Mouse (Mus musculus): ENCODE data around the gene Atp13a1. TPM values are rescaled to one million over a fixed set of nuclear protein-coding genes. Genes with fewer than 3 reads are reported as not detected.

The Atp13a1 gene
- polyA plus RNA-seq, 2 experiments, result 14.1 to 19.6 TPM

GRCm38 (mm10) chr8:69820466-69820865, 29.5 kb downstream of the Atp13a1 start:
- WGBS (ENCODE audit: insufficient replicate concordance), result 58% methylated on average over 9 of the region's 9 CpGs
- Histone ChIP-seq H3K27me3 (ENCODE audit: control insufficient read depth, insufficient read depth, low read length) (no peaks in the 10 kb centered on the region), H3K4me2 (ENCODE audit: low read depth) (no peak overlapping the region), H3K36me3 (replicated peaks; ENCODE audit: control insufficient read depth, insufficient read depth, low read depth) (no peaks in the 10 kb centered on the region), H3K9ac (replicated peaks) (no peak overlapping the region), H3K4me1 (replicated peaks; ENCODE audit: control insufficient read depth in 2 of 2, insufficient read depth in 2 of 2, low read length in 1 of 2) (no peaks in the 10 kb centered on the region; a peak in 1 of 4 replicates), H3K9me3 (ENCODE audit: control insufficient read depth, low read length) (no peaks in the 10 kb centered on the region), H3K4me3 (ENCODE audit: insufficient read depth in 1 of 2, low read depth in 2 of 2, low read length in 2 of 2) (no peak overlapping the region), H3K27ac (no peak overlapping the region)
- no peak for DNase-seq (ENCODE audit: low read depth in 3 of 3, low spot score in 3 of 3)
- ATAC-seq (ENCODE audit: insufficient read depth), result no peak
- TF ChIP-seq CTCF (IDR thresholded peaks at IDR 0.05; ENCODE audit: low read depth) (no peak), EP300 (IDR thresholded peaks at IDR 0.05; ENCODE audit: low read depth) (no peak)

GRCm38 (mm10) chr8:69821971-69822385, 31.0 kb downstream of the Atp13a1 start:
- Histone ChIP-seq H3K4me3 (ENCODE audit: insufficient read depth in 1 of 2, low read depth in 2 of 2, low read length in 2 of 2) (peak overlapping the region; percentile 1 to 52; a peak in 3 of 4 replicates), H3K27ac (no peak overlapping the region), H3K9ac (replicated peaks) (peak overlapping the region; percentile 40), H3K4me2 (ENCODE audit: low read depth) (peak overlapping the region; percentile 76), H3K9me3 (ENCODE audit: control insufficient read depth, low read length) (no peaks in the 10 kb centered on the region), H3K36me3 (replicated peaks; ENCODE audit: control insufficient read depth, insufficient read depth, low read depth) (no peaks in the 10 kb centered on the region), H3K4me1 (replicated peaks; ENCODE audit: control insufficient read depth in 2 of 2, insufficient read depth in 2 of 2, low read length in 1 of 2) (no peaks in the 10 kb centered on the region; a peak in 1 of 4 replicates), H3K27me3 (ENCODE audit: control insufficient read depth, insufficient read depth, low read length) (no peaks in the 10 kb centered on the region)
- TF ChIP-seq EP300 (IDR thresholded peaks at IDR 0.05; ENCODE audit: low read depth) (no peak), CTCF (IDR thresholded peaks at IDR 0.05; ENCODE audit: low read depth) (no peak)
- peak; percentile 40 for ATAC-seq (ENCODE audit: insufficient read depth)
- DNase-seq (ENCODE audit: low read depth in 3 of 3, low spot score in 3 of 3), result no peak
- WGBS (ENCODE audit: insufficient replicate concordance), result 1% methylated on average over 19 of the region's 22 CpGs

- Histone ChIP-seq H3K4me3 (ENCODE audit: insufficient read depth in 1 of 2, low read depth in 2 of 2, low read length in 2 of 2) (peak within 1 kb of the TSS; percentile 44 to 52), H3K4me2 (ENCODE audit: low read depth) (peak within 1 kb of the TSS; percentile 76), H3K4me1 (replicated peaks; ENCODE audit: control insufficient read depth in 2 of 2, insufficient read depth in 2 of 2, low read length in 1 of 2) (no peaks in the 10 kb centered on the region; a peak in 1 of 4 replicates), H3K27ac (no peak within 1 kb of the TSS), H3K36me3 (replicated peaks; ENCODE audit: control insufficient read depth, insufficient read depth, low read depth) (no peaks in the 10 kb centered on the region), H3K27me3 (ENCODE audit: control insufficient read depth, insufficient read depth, low read length) (no peaks in the 10 kb centered on the region), H3K9me3 (ENCODE audit: control insufficient read depth, low read length) (no peaks in the 10 kb centered on the region), H3K9ac (replicated peaks) (peak within 1 kb of the TSS; percentile 40)
- DNase-seq (ENCODE audit: low read depth in 3 of 3, low spot score in 3 of 3) (peak in 2 of 3 experiments; percentile 29 to 40), ATAC-seq (ENCODE audit: insufficient read depth) (peak; percentile 55)
- 3% methylated on average over 32 of the region's 35 CpGs for WGBS (ENCODE audit: insufficient replicate concordance)
- TF ChIP-seq CTCF (IDR thresholded peaks at IDR 0.05; ENCODE audit: low read depth) (no peak; the same call in 1 of the 2 replicates), EP300 (IDR thresholded peaks at IDR 0.05; ENCODE audit: low read depth) (no peak)
Observed at GRCm38 (mm10) chr8:69822386-69823191, 31.6 kb downstream of the Atp13a1 start, which contains the start of gene Lpar2. TSS of gene Lpar2 (plus strand) at chr8:69822429.

GRCm38 (mm10) chr8:69826371-69826770, 35.4 kb downstream of the Atp13a1 start:
- TF ChIP-seq CTCF (IDR thresholded peaks at IDR 0.05; ENCODE audit: low read depth) (no peak), EP300 (IDR thresholded peaks at IDR 0.05; ENCODE audit: low read depth) (no peak)
- WGBS (ENCODE audit: insufficient replicate concordance), result 71% methylated on average over 12 of the region's 12 CpGs
- Histone ChIP-seq H3K27ac (no peak overlapping the region), H3K27me3 (ENCODE audit: control insufficient read depth, insufficient read depth, low read length) (no peaks in the 10 kb centered on the region), H3K4me2 (ENCODE audit: low read depth) (no peak overlapping the region), H3K4me1 (replicated peaks; ENCODE audit: control insufficient read depth in 2 of 2, insufficient read depth in 2 of 2, low read length in 1 of 2) (no peaks in the 10 kb centered on the region; a peak in 1 of 4 replicates), H3K4me3 (ENCODE audit: insufficient read depth in 1 of 2, low read depth in 2 of 2, low read length in 2 of 2) (no peak overlapping the region), H3K36me3 (replicated peaks; ENCODE audit: control insufficient read depth, insufficient read depth, low read depth) (no peaks in the 10 kb centered on the region), H3K9me3 (ENCODE audit: control insufficient read depth, low read length) (no peaks in the 10 kb centered on the region), H3K9ac (replicated peaks) (no peak overlapping the region)
- DNase-seq (ENCODE audit: low read depth in 3 of 3, low spot score in 3 of 3) (no peak), ATAC-seq (ENCODE audit: insufficient read depth) (no peak)

- WGBS (ENCODE audit: insufficient replicate concordance), result under 1% methylated on average over 38 of the region's 38 CpGs
- no peak within 1 kb of the TSS for H3K27ac ChIP-seq
- H3K9me3 ChIP-seq (ENCODE audit: control insufficient read depth, low read length), result no peaks in the 10 kb centered on the region
- peaks cover 2 to 13% of the 10 kb centered on the region in 2 experiments; a peak in 3 of 4 replicates for H3K4me1 ChIP-seq (replicated peaks; ENCODE audit: control insufficient read depth in 2 of 2, insufficient read depth in 2 of 2, low read length in 1 of 2)
- H3K27me3 ChIP-seq (ENCODE audit: control insufficient read depth, insufficient read depth, low read length), result no peaks in the 10 kb centered on the region
- peak; percentile 91 for ATAC-seq (ENCODE audit: insufficient read depth)
- H3K9ac ChIP-seq (replicated peaks), result peak within 1 kb of the TSS; percentile 52
- H3K4me2 ChIP-seq (ENCODE audit: low read depth), result peak within 1 kb of the TSS; percentile 68
- TF ChIP-seq CTCF (IDR thresholded peaks at IDR 0.05; ENCODE audit: low read depth) (peak; percentile 38; the same call in 1 of the 2 replicates), EP300 (IDR thresholded peaks at IDR 0.05; ENCODE audit: low read depth) (no peak)
- no peaks in the 10 kb centered on the region for H3K36me3 ChIP-seq (replicated peaks; ENCODE audit: control insufficient read depth, insufficient read depth, low read depth)
- peak; percentile 65 to 85 (median 66) for DNase-seq (ENCODE audit: low read depth in 3 of 3, low spot score in 3 of 3)
- H3K4me3 ChIP-seq (ENCODE audit: insufficient read depth in 1 of 2, low read depth in 2 of 2, low read length in 2 of 2), result peak within 1 kb of the TSS; percentile 47 to 52
Observed at GRCm38 (mm10) chr8:69832298-69832853, 41.4 kb downstream of the Atp13a1 start, which contains the start of gene Pbx4. TSS of gene Pbx4 (plus strand) at chr8:69832491.
